ENCODE assay signal across 8 mouse cellular contexts in the genomic region with DNA sequence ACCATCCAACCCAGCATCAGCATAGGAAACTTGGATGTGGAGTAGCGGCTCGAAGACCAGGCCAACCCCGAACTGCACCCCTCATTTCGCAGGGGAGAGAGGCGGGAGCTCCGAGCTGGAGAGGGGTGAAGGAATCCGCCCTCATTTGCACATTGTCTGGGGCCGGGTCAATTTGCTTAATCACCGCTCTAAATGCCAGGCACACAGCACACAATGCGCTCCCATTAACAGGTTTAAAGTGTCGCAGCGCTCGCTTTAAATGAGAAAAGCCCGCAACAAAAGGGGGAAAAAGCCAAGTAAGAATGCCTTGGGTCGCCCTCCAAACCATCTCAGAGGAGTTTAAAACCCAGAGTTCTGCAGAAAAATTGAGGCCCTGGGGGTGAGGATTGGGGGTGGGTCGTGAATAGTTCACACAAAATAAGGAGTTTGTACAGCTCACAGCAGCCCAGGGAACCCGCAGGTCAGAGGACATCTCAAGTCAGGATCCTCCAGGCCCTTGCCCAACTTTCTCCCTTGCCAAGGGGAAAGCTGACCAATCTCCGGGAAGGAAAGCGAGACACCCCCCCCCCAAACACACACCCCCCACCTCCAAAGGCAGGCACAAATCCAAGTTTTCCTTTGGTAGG. TPM values are rescaled to one million over a fixed set of nuclear protein-coding genes. Genes with fewer than 3 reads are reported as not detected.
DNase-seq lines count a peak whose midpoint lies in the region; ATAC-seq and TF ChIP-seq lines count a peak whose summit lies in the region.

No protein-coding gene starts in this region.

- TF ChIP-seq CTCF in kidney, adult 2 months (conservative IDR thresholded peaks at IDR 0.05; ENCODE audit: insufficient read depth, insufficient read length, low read depth, low read length): no peak

- DNase-seq in kidney, adult 2 months: peak; percentile 39
- peak; percentile 15 to 43 for DNase-seq in lung, postnatal 4 days
- no peak for DNase-seq in right cerebral cortex, postnatal 25 days

- H3K36me3 ChIP-seq in erythroblast, embryonic 14.5 days (ENCODE audit: control insufficient read depth): no peaks in the 10 kb centered on the region; the same call in 1 of the 2 replicates
- peaks cover 15% of the 10 kb centered on the region for H3K36me3 ChIP-seq in embryonic facial prominence, embryonic 15.5 days
- no peaks in the 10 kb centered on the region for H3K36me3 ChIP-seq in kidney, adult 2 months (ENCODE audit: control insufficient read depth, insufficient read depth, low read length)

- H3K4me2 ChIP-seq in embryonic facial prominence, embryonic 15.5 days (replicated peaks): peak overlapping the region; percentile 67

- no peaks in the 10 kb centered on the region; the same call in 1 of the 2 replicates for H3K9me3 ChIP-seq in erythroblast, embryonic 14.5 days (ENCODE audit: control insufficient read depth, low read length)
- H3K9me3 ChIP-seq in embryonic facial prominence, embryonic 15.5 days (replicated peaks): no peaks in the 10 kb centered on the region

- peak overlapping the region; percentile 83 for H3K9ac ChIP-seq in embryonic facial prominence, embryonic 15.5 days

- 2% methylated on average over 19 of the region's 19 CpGs for WGBS in embryonic facial prominence, embryonic 15.5 days
- WGBS in kidney, adult 2 months: 52% methylated on average over 19 of the region's 19 CpGs

- ATAC-seq in erythroblast, adult 5-6 weeks (replicated peaks; ENCODE audit: low FRiP score, poor library complexity, severe bottlenecking): no peak
- ATAC-seq in embryonic facial prominence, embryonic 15.5 days (ENCODE audit: insufficient number of reproducible peaks, low FRiP score, low TSS enrichment, low read depth): no peak
- ATAC-seq in megakaryocyte progenitor cell, adult 5-6 weeks (replicated peaks; ENCODE audit: poor library complexity): no peak
- no peak for ATAC-seq in megakaryocyte-erythroid progenitor cell, adult 5-6 weeks (replicated peaks; ENCODE audit: low FRiP score, low TSS enrichment, poor library complexity, severe bottlenecking)

- no peak for TF ChIP-seq POLR2A in kidney, adult 2 months (IDR thresholded peaks at IDR 0.05; ENCODE audit: low read depth, low read length)

- H3K27me3 ChIP-seq in erythroblast, embryonic 14.5 days (ENCODE audit: control insufficient read depth): peaks cover 48% of the 10 kb centered on the region
- H3K27me3 ChIP-seq in embryonic facial prominence, embryonic 15.5 days: no peaks in the 10 kb centered on the region
- no peaks in the 10 kb centered on the region for H3K27me3 ChIP-seq in kidney, adult 2 months (replicated peaks; ENCODE audit: control insufficient read depth, insufficient read depth, low read length)

- peak overlapping the region; percentile 57 for H3K4me3 ChIP-seq in erythroblast, embryonic 14.5 days (replicated peaks)
- H3K4me3 ChIP-seq in embryonic facial prominence, embryonic 15.5 days (replicated peaks): peak overlapping the region; percentile 87
- H3K4me3 ChIP-seq in kidney, adult 2 months (ENCODE audit: insufficient read depth, low read depth, low read length): peak overlapping the region; percentile 59

- peaks cover 7% of the 10 kb centered on the region for H3K4me1 ChIP-seq in erythroblast, embryonic 14.5 days (ENCODE audit: control insufficient read depth)
- peaks cover 29% of the 10 kb centered on the region for H3K4me1 ChIP-seq in embryonic facial prominence, embryonic 15.5 days
- no peaks in the 10 kb centered on the region for H3K4me1 ChIP-seq in kidney, adult 2 months (ENCODE audit: control insufficient read depth, insufficient read depth, low read length)

- peak overlapping the region; percentile 96 for H3K27ac ChIP-seq in embryonic facial prominence, embryonic 15.5 days (replicated peaks)
- H3K27ac ChIP-seq in kidney, adult 2 months (ENCODE audit: insufficient read depth, low read depth, low read length): no peak overlapping the region

RNA-seq across cellular contexts. Expression of a gene that starts 1.6 kb away (rescaled TPM):
- 0.05 and 0.10 TPM in 2 replicates for polyA plus RNA-seq in erythroblast, embryonic 14.5 days (2012)
- total RNA-seq in erythroblast, adult 5-6 weeks (2015; ENCODE audit: low replicate concordance): not detected in 2 replicates
- total RNA-seq in erythroblast, adult 5-6 weeks (2017; ENCODE audit: low replicate concordance): not detected in 2 replicates
- 52.3 and 54.7 TPM in 2 replicates for polyA plus RNA-seq in embryonic facial prominence, embryonic 15.5 days (2015; fragmentation: Nextera tagmentation; extraction: Ambion mirVana)
- 13.2 and 16.3 TPM in 2 replicates for polyA plus RNA-seq in kidney, adult 2 months (2012; rRNA removed)
- 0.37 and 0.52 TPM in 2 replicates for total RNA-seq in megakaryocyte progenitor cell, adult 5-6 weeks (2015)
- total RNA-seq in megakaryocyte progenitor cell, adult 5-6 weeks (2017): not detected in 2 replicates
- 0.90 TPM in 1 of 2 replicates, not detected in the other for total RNA-seq in megakaryocyte-erythroid progenitor cell, adult 5-6 weeks (2014; fragmentation: Nextera tagmentation)
- not detected in 2 replicates for total RNA-seq in megakaryocyte-erythroid progenitor cell, adult 5-6 weeks (2017)
